Mouse (Mus musculus): ENCODE results near the gene Ucp3.

DNA sequence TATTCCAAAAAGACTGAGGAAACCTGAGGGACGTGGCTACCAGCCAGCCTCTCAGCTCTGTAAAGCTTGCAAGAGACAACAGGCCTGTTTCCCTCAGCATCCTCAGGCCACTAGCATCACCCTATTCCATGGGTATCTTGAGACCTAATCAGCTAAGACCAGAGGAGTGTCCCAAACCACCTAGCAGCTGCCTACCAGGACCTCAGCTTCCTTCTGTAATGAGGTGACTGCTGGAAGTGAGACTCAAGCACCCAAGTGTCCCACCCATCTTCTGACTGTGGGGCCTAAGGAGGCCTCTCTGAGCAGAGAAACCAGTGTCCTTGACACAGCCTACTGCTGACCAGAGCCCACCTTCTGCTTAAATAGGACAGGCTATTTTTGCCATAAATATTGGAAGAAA lies 3.3 kb upstream of the Ucp3 start:
- TF ChIP-seq CTCF (IDR thresholded peaks at IDR 0.05) (no peak), POLR2A (IDR thresholded peaks at IDR 0.05; ENCODE audit: insufficient read depth, low read depth, low read length) (no peak), EP300 (IDR thresholded peaks at IDR 0.05; ENCODE audit: insufficient read depth, low read depth, low read length) (no peak)
